Mouse (Mus musculus): ENCODE results near the gene Mgea5. TPM values are rescaled to one million over a fixed set of nuclear protein-coding genes. Genes with fewer than 3 reads are reported as not detected.
"Not testable (repeated sequence)": the region's sequence is repeated elsewhere in the genome, so short reads cannot be mapped to it uniquely, and the experiment has no call there.

Mgea5 gene
- 100 to 1,000 TPM; 142 to 157 (median 154) TPM for total RNA-seq (2022)

DNA sequence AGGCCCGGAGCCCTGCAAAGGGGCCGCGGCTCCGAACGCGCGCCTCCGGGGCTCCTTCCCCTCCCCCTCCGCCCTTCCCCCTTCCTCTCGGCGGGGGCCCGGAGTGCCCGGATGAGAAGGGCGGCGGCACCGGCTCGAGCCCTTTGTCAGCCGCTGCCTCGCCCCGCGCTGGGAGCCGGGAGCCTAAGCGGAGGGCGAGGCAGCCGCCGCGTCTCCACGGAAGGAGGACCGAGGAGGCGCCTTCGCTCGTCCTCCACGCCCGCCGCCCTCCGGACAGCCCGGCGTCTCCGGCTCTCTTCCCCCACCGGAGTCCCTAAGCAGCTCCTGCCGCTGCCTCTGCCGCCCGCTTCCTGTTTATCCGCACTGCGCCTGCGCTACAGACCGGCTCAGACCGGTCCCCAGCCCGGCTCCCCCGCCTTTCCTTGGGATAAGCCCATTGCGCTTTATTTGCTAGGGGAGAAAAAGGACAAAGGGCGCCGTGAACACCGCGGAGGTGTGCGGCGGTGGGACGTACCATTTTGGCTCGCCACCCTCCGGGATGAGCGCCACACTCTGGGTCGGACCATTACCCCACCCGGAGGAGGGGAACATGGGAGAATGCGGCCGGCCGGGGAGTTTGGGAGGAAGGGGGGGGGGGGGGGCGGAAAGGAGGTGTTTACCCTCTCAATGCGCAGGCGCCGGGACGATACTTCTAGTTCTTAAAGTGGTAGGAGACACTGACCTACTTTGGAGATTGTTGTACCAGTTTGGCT is at the start of gene Mgea5:
Gene Mgea5 (minus strand): TSS at position 657 of the 752 bp plus-strand sequence.
- DNase-seq (ENCODE audit: low spot score in 2 of 2), result peak; percentile 93 to 98

GRCm38 (mm10) chr19:45830679-45831078 is 47.0 kb upstream of the Mgea5 start:
- no peak for DNase-seq (ENCODE audit: low spot score in 2 of 2)

- no peak for DNase-seq (ENCODE audit: low spot score in 2 of 2)
Measured at GRCm38 (mm10) chr19:45827736-45828135, 44.1 kb upstream of the Mgea5 start.

- no peak for DNase-seq (ENCODE audit: low spot score in 2 of 2)
Measured at GRCm38 (mm10) chr19:45827125-45827524, 43.5 kb upstream of the Mgea5 start.

- DNase-seq (ENCODE audit: low spot score in 2 of 2), result no peak
Measured at GRCm38 (mm10) chr19:45826146-45826545, 42.5 kb upstream of the Mgea5 start.

DNA sequence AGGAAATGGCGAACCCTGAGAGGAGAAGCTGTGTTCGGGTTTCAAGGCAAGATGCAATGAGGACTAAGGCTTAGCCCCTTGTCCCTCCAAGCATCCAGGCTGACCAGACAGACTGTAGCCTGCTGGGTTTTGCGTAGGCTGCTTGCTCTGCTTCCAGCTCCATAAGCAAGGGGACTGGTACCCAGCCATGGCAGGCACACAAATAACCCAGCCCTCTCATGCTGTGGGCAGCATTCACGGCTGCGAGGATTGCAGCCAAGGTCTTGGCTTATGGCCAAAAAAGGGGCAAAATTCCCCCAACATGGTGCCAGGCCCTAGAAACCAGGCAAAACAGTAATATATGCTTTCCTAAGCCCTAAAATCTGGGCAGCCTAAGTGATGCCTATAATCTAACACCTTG is 38.2 kb upstream of the Mgea5 start:
- DNase-seq (ENCODE audit: low spot score in 2 of 2), result no peak

DNA sequence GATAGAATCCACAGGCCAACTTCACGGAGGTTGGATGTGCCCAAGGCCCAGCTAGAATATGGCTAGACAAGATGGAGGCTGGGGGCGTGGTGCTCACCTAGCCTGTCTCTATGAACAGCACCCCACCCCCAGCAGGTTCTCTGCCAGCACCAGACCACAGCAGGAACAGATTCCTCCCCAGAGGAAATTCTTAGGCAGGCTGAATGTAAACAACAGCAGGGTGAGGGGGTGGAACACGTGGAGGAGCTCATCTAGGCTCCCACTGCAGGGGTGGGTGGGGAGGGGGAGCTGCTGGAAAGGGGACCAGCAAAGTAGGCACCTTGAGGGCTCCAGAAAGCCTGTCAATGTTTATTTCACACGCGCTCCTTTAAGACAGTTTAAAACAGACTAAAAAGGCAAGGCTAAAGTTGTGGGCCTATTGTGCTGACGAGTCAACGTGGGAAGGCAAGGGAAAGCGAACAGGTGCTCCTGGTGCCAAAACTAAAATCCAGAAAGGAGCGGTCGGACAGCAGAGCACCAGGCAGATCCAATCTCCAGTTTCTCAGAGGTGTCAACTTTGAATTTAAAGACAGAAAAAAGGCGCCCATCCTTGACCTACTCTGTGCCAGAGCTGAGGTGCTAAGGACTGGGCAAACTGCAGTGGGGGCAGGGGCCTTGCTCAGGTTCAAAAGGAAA is 34.3 kb upstream of the Mgea5 start:
- peak in 1 of 2 experiments; percentile 81 for DNase-seq (ENCODE audit: low spot score in 2 of 2)

DNA sequence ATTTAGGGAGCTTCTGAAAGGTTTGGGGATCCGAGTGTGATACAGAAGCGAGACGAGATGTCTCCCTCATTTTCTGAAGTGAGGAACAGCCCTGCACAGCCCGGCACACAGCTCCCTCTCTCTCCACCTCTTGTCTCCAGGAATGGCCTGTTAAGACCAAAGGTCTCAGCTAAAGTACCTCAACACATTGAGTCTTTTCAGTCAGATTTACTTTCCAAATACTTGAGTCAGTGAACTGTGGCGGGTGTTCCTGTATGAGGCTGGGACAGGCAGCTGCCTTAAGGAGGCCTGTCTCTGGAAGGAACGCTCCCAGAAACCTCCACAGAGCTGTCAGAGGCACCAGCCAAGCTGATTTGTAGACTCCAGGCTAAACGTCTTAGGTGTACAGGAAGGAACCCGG is 33.1 kb upstream of the Mgea5 start:
- no peak for DNase-seq (ENCODE audit: low spot score in 2 of 2)

DNA sequence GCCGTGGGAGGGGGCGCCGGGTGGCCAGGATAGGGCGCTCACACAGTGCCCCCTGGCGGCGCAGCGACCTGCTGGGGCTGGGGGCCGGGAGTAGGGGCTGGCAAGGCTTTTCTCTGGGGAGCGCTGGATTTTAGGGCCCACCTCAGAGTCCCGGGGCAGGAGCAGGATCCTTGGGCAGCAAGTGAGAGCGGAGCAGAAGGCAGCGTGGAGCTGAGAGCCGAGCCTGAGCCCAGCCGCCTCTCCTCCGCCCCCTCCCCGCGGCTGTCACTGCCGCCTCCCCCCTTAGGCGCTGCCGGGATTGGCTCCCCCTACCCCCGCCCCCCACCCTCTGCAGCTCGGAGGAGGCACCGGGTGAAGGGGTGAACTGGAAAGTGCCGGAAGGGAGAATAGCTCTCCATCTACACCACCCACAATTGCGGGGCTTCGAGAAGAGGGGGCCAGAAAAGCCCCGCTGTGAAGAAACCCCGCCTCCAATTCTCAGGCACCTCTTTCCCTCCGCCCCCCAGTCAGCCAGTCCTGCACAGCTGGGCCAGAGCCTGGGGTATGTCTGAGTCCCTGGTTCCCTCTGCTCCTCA is 32.3 kb upstream of the Mgea5 start, which contains the start of gene Kcnip2:
Gene Kcnip2 (minus strand): TSS at position 231 of the 575 bp plus-strand sequence.
- peak in 1 of 2 experiments; percentile 45 for DNase-seq (ENCODE audit: low spot score in 2 of 2)

- peak in 1 of 2 experiments; percentile 55 for DNase-seq (ENCODE audit: low spot score in 2 of 2)
Measured at GRCm38 (mm10) chr19:45815170-45815569, 31.5 kb upstream of the Mgea5 start.

- DNase-seq (ENCODE audit: low spot score in 2 of 2), result no peak
Measured at GRCm38 (mm10) chr19:45813801-45814200, 30.2 kb upstream of the Mgea5 start.

- peak; percentile 63 to 95 for DNase-seq (ENCODE audit: low spot score in 2 of 2)
Measured at GRCm38 (mm10) chr19:45813263-45813662, 29.6 kb upstream of the Mgea5 start.

GRCm38 (mm10) chr19:45812673-45813252 is 29.1 kb upstream of the Mgea5 start:
- no peak for DNase-seq (ENCODE audit: low spot score in 2 of 2)

- DNase-seq (ENCODE audit: low spot score in 2 of 2), result no peak
Measured at GRCm38 (mm10) chr19:45812115-45812514, 28.5 kb upstream of the Mgea5 start.

DNA sequence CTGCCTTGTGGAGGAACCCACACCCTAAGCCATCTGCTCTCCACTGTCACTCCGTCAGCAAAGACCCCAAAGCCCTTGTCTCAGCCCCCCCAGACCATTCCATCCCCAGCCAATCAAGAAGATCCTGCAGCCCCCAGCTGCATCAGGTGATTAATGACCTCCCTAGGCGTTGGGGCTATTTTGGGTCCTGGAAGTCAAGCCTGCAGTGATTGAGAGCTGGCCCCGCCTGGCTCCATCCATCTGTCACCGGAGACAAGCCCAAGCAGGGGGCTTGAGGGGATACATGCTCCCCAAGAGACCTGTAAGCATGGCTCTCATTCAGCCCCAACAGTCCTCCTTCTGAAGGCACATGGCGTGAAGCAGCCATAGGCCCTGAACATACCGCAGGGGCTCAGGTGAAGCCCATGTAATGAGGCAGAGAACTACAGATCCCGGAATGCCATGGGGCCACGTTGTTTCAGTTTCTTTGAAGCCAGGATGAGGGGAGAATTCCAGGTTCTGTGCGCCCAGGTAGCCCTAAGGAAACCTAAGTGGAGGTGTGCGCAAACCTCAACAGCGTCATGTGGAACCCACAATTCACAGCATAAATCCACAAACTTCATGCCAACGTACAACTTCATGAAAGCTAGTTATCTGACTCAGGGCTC is 27.5 kb upstream of the Mgea5 start:
- DNase-seq (ENCODE audit: low spot score in 2 of 2), result no peak

- no peak for DNase-seq (ENCODE audit: low spot score in 2 of 2)
Measured at GRCm38 (mm10) chr19:45807732-45808131, 24.1 kb upstream of the Mgea5 start.

- DNase-seq (ENCODE audit: low spot score in 2 of 2), result not testable (repeated sequence)
Measured at GRCm38 (mm10) chr19:45805817-45806216, 22.2 kb upstream of the Mgea5 start.

- no peak for DNase-seq (ENCODE audit: low spot score in 2 of 2)
Measured at GRCm38 (mm10) chr19:45804593-45805368, 21.1 kb upstream of the Mgea5 start.

GRCm38 (mm10) chr19:45803408-45803807 is 19.8 kb upstream of the Mgea5 start:
- no peak for DNase-seq (ENCODE audit: low spot score in 2 of 2)

DNA sequence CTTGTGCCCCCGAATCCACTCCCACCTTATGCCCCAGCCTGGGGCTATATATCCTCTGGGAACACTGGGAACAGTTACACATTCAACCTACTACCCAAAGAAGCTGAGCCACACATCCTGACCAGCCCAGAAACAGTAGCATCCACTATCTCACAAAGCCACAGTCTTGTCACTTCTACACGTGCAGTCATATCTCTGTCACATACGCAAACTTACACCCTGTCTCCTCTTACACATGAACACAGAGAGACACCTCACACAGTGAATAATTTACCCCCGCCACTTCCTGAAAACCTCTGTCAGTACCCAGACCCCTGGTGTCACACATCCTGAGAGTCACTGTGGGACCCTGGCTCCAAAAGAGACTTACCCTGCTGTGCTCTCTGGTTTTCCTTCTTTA is 19.1 kb upstream of the Mgea5 start:
- DNase-seq (ENCODE audit: low spot score in 2 of 2), result no peak

DNA sequence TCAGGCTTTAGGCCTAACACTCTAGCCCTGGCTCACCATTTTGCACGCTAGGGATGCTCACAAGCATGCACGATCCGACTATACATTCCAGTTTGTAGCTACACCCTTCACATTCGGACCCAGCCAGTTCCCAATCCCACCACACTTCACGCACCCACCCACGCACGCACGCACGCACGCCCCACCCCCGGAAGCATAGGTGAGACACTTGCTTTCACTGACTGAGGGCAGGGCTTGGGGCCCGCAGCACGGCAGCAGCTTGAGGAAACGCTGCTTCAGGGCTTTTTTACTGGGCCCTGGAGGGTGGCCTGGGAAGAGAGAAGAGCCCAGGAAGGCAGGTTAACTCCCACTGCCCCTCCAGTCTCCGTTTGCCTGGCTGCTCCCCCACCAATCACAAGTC is 13.2 kb upstream of the Mgea5 start:
- no peak for DNase-seq (ENCODE audit: low spot score in 2 of 2)
